Mouse (Mus musculus) heart, embryonic 12.5 days (tissue): ENCODE data around the gene Acd. TPM values are rescaled to one million over a fixed set of nuclear protein-coding genes. Genes with fewer than 3 reads are reported as not detected.
A peak's percentile ranks its signal among the peaks of the same experiment; 100 is the strongest.

ENCODE experiments used
- ATAC-seq: fragments of 200-750 bp; cut with Nextera tagmentation; 2 replicates; pipeline ENCODE4 v1.8.0; 2017; ENCODE audit warnings: moderate TSS enrichment, moderate library complexity; ENCODE audit not compliant: insufficient number of reproducible peaks, low FRiP score
- H3K27ac ChIP-seq: fragments of 300-500 bp; sonication (generic); 2 replicates; pipeline ENCODE4 v1.5.1; 2016; ENCODE audit warnings: mild to moderate bottlenecking, moderate library complexity; ENCODE audit not compliant: poor library complexity, severe bottlenecking
- H3K27me3 ChIP-seq: fragments of 300-500 bp; sonication (generic); replicated peaks from 2 replicates; pipeline ENCODE4 v1.6.1; 2016; ENCODE audit warnings: mild to moderate bottlenecking, moderate library complexity
- H3K36me3 ChIP-seq: fragments of 300-500 bp; sonication (generic); 2 replicates; pipeline ENCODE4 v1.6.1; 2016; ENCODE audit warnings: mild to moderate bottlenecking, moderate library complexity
- H3K4me1 ChIP-seq: fragments of 300-500 bp; sonication (generic); replicated peaks from 2 replicates; pipeline ENCODE4 v1.6.1; 2016; ENCODE audit warnings: mild to moderate bottlenecking
- H3K4me2 ChIP-seq: fragments of 300-500 bp; sonication (generic); 2 replicates; pipeline ENCODE4 v1.6.1; 2016; ENCODE audit warnings: mild to moderate bottlenecking, moderate library complexity
- H3K4me3 ChIP-seq: fragments of 300-500 bp; sonication (generic); 2 replicates; pipeline ENCODE4 v1.5.1; 2016; ENCODE audit warnings: mild to moderate bottlenecking
- H3K9ac ChIP-seq: fragments of 300-500 bp; sonication (generic); 2 replicates; pipeline ENCODE4 v1.6.1; 2016; ENCODE audit warnings: mild to moderate bottlenecking, moderate library complexity
- H3K9me3 ChIP-seq: fragments of 300-500 bp; sonication (generic); replicated peaks from 2 replicates; pipeline ENCODE4 v1.6.1; 2016; ENCODE audit warnings: mild to moderate bottlenecking, moderate library complexity
- WGBS: fragments of 180-500 bp; shearing (Covaris S2); methylation state at CpG from one replicate; pipeline ENCODE4 v1.1.7; 2016; 5-methylcytosine and 5-hydroxymethylcytosine counted together
- polyA plus RNA-seq: library from polyadenylated mRNA; unstranded; fragments of >200 nt; fragmentation: Nextera tagmentation; extraction: Ambion mirVana; gene quantifications from 2 replicates; pipeline ENCODE4 v1.2.1, GENCODE M21; 2016

The Acd gene
- polyA plus RNA-seq, 1 experiment from 2014 or later: 37.6 TPM

GRCm38 (mm10) chr8:105715042-105715441 lies 14.1 kb upstream of the Acd start:
- H3K36me3 ChIP-seq: peaks cover 6% of the 10 kb centered on the region
- no peaks in the 10 kb centered on the region for H3K27me3 ChIP-seq
- H3K4me3 ChIP-seq: no peak overlapping the region
- no peak for ATAC-seq
- no peaks in the 10 kb centered on the region for H3K4me1 ChIP-seq
- no peaks in the 10 kb centered on the region for H3K9me3 ChIP-seq
- H3K27ac ChIP-seq: peak overlapping the region; percentile 31; the same call in 1 of the 2 replicates
- H3K4me2 ChIP-seq: no peak overlapping the region
- no peak overlapping the region for H3K9ac ChIP-seq
- 67% methylated on average over 6 of the region's 6 CpGs for WGBS

- no peaks in the 10 kb centered on the region for H3K27me3 ChIP-seq
- no peak overlapping the region for H3K9ac ChIP-seq
- H3K4me2 ChIP-seq: no peak overlapping the region
- no peaks in the 10 kb centered on the region for H3K4me1 ChIP-seq
- no peaks in the 10 kb centered on the region for H3K9me3 ChIP-seq
- no peak overlapping the region for H3K4me3 ChIP-seq
- H3K36me3 ChIP-seq: peaks cover 6% of the 10 kb centered on the region
- 8% methylated on average over 3 of the region's 3 CpGs for WGBS
- ATAC-seq: peak; percentile 44; the same call in 1 of the 2 replicates
- no peak overlapping the region for H3K27ac ChIP-seq
Measured at GRCm38 (mm10) chr8:105714139-105714538, 13.2 kb upstream of the Acd start.

- Histone ChIP-seq H3K27ac (no peak overlapping the region), H3K9ac (no peak overlapping the region), H3K9me3 (no peaks in the 10 kb centered on the region), H3K4me3 (no peak overlapping the region), H3K27me3 (no peaks in the 10 kb centered on the region), H3K4me2 (no peak overlapping the region), H3K4me1 (peaks cover 5% of the 10 kb centered on the region), H3K36me3 (peaks cover 6% of the 10 kb centered on the region)
- no peak for ATAC-seq
- WGBS: 72% methylated on average over 3 of the region's 3 CpGs
Measured at GRCm38 (mm10) chr8:105712286-105712685, 11.4 kb upstream of the Acd start.

GRCm38 (mm10) chr8:105709317-105709716 lies 8.4 kb upstream of the Acd start:
- Histone ChIP-seq H3K4me1 (peaks cover 9% of the 10 kb centered on the region), H3K27ac (no peak overlapping the region), H3K4me2 (no peak overlapping the region), H3K36me3 (peaks cover 3% of the 10 kb centered on the region), H3K9ac (no peak overlapping the region), H3K9me3 (no peaks in the 10 kb centered on the region), H3K4me3 (no peak overlapping the region), H3K27me3 (no peaks in the 10 kb centered on the region)
- WGBS: 68% methylated on average over 14 of the region's 14 CpGs
- ATAC-seq: no peak

GRCm38 (mm10) chr8:105708675-105709074 lies 7.8 kb upstream of the Acd start:
- Histone ChIP-seq H3K27ac (no peak overlapping the region), H3K9me3 (no peaks in the 10 kb centered on the region), H3K4me2 (no peak overlapping the region), H3K9ac (no peak overlapping the region), H3K4me1 (peaks cover 9% of the 10 kb centered on the region), H3K27me3 (no peaks in the 10 kb centered on the region), H3K36me3 (peaks cover 9% of the 10 kb centered on the region), H3K4me3 (no peak overlapping the region)
- no peak for ATAC-seq
- WGBS: 89% methylated on average over 8 of the region's 8 CpGs

- H3K36me3 ChIP-seq: peaks cover 18% of the 10 kb centered on the region
- WGBS: 1% methylated on average over 55 of the region's 55 CpGs
- no peaks in the 10 kb centered on the region for H3K27me3 ChIP-seq
- peak within 1 kb of the TSS; percentile 98 for H3K4me2 ChIP-seq
- H3K4me3 ChIP-seq: peak within 1 kb of the TSS; percentile 74
- no peaks in the 10 kb centered on the region for H3K9me3 ChIP-seq
- ATAC-seq: peak; percentile 80
- peaks cover 9% of the 10 kb centered on the region for H3K4me1 ChIP-seq
- H3K9ac ChIP-seq: peak within 1 kb of the TSS; percentile 81
- no peak within 1 kb of the TSS for H3K27ac ChIP-seq
Measured at GRCm38 (mm10) chr8:105707498-105708403, 6.8 kb upstream of the Acd start, which contains the start of the genes 4933405L10Rik and Enkd1. Gene 4933405L10Rik, plus strand, starts transcription at chr8:105707655. Gene Enkd1, minus strand, starts transcription at chr8:105708210.

- Histone ChIP-seq H3K4me2 (peak overlapping the region; percentile 98), H3K4me1 (peaks cover 21% of the 10 kb centered on the region), H3K4me3 (peak overlapping the region; percentile 74; the same call in 1 of the 2 replicates), H3K9me3 (no peaks in the 10 kb centered on the region), H3K36me3 (peaks cover 21% of the 10 kb centered on the region), H3K9ac (no peak overlapping the region), H3K27me3 (no peaks in the 10 kb centered on the region), H3K27ac (no peak overlapping the region)
- no peak for ATAC-seq
- WGBS: 86% methylated on average over 12 of the region's 12 CpGs
Measured at GRCm38 (mm10) chr8:105706426-105706825, 5.5 kb upstream of the Acd start.

GRCm38 (mm10) chr8:105704955-105705354 lies 4.1 kb upstream of the Acd start:
- ATAC-seq: no peak
- H3K4me2 ChIP-seq: no peak overlapping the region
- no peak overlapping the region for H3K9ac ChIP-seq
- peaks cover 26% of the 10 kb centered on the region for H3K4me1 ChIP-seq
- WGBS: 87% methylated on average over 6 of the region's 6 CpGs
- H3K36me3 ChIP-seq: peaks cover 21% of the 10 kb centered on the region
- no peaks in the 10 kb centered on the region for H3K9me3 ChIP-seq
- H3K4me3 ChIP-seq: no peak overlapping the region
- H3K27ac ChIP-seq: no peak overlapping the region
- H3K27me3 ChIP-seq: no peaks in the 10 kb centered on the region

- no peaks in the 10 kb centered on the region for H3K27me3 ChIP-seq
- 91% methylated on average over 34 of the region's 34 CpGs for WGBS
- H3K4me3 ChIP-seq: no peak overlapping the region
Measured at GRCm38 (mm10) chr8:105704146-105704812, 3.4 kb upstream of the Acd start.

GRCm38 (mm10) chr8:105702731-105703415 lies 2.0 kb upstream of the Acd start:
- H3K4me3 ChIP-seq: no peak overlapping the region
- no peaks in the 10 kb centered on the region for H3K9me3 ChIP-seq
- H3K9ac ChIP-seq: 0 out of 2 replicates have a peak overlapping the region, but pooled peaks have one; percentile 83
- 87% methylated on average over 24 of the region's 24 CpGs for WGBS
- peaks cover 31% of the 10 kb centered on the region for H3K36me3 ChIP-seq
- no peak for ATAC-seq
- peaks cover 26% of the 10 kb centered on the region for H3K4me1 ChIP-seq
- no peaks in the 10 kb centered on the region for H3K27me3 ChIP-seq
- H3K4me2 ChIP-seq: no peak overlapping the region
- H3K27ac ChIP-seq: no peak overlapping the region

More at GRCm38 (mm10) chr8:105704146-105704812, 3.4 kb upstream of the Acd start:
- Histone ChIP-seq H3K4me1 (peaks cover 29% of the 10 kb centered on the region), H3K9me3 (no peaks in the 10 kb centered on the region), H3K36me3 (peaks cover 21% of the 10 kb centered on the region), H3K4me2 (no peak overlapping the region), H3K9ac (no peak overlapping the region), H3K27ac (no peak overlapping the region)
- ATAC-seq: no peak

- 53% methylated on average over 18 of the region's 18 CpGs for WGBS
- Histone ChIP-seq H3K4me3 (peak overlapping the region; percentile 75), H3K27me3 (no peaks in the 10 kb centered on the region), H3K9me3 (no peaks in the 10 kb centered on the region), H3K27ac (peak overlapping the region; percentile 83), H3K4me1 (peaks cover 21% of the 10 kb centered on the region), H3K4me2 (peak overlapping the region; percentile 96), H3K9ac (peak overlapping the region; percentile 83), H3K36me3 (peaks cover 40% of the 10 kb centered on the region)
- no peak for ATAC-seq
Measured at GRCm38 (mm10) chr8:105702001-105702401, 1.1 kb upstream of the Acd start.
